Mouse (Mus musculus) kidney, embryonic 14.5 days (tissue): ENCODE measurements around the gene Atg101. TPM values are rescaled to one million over a fixed set of nuclear protein-coding genes. Genes with fewer than 3 reads are reported as not detected.

Source experiments
- ATAC-seq: fragments of 200-750 bp; cut with Nextera tagmentation; 2 replicates; pipeline ENCODE4 v1.8.0; 2017; ENCODE audit warnings: moderate number of reproducible peaks, mild to moderate bottlenecking, moderate TSS enrichment, moderate library complexity; ENCODE audit not compliant: low FRiP score, low TSS enrichment
- H3K27ac ChIP-seq: fragments of 300-500 bp; sonication (generic); 2 replicates; pipeline ENCODE4 v1.5.1; 2014; ENCODE audit warnings: low read depth, mild to moderate bottlenecking, low read length, moderate library complexity, mixed read lengths
- H3K27me3 ChIP-seq: fragments of 300-500 bp; sonication (generic); 2 replicates; pipeline ENCODE4 v1.6.1; 2014; ENCODE audit warnings: mild to moderate bottlenecking, low read length; ENCODE audit not compliant: control insufficient read depth, insufficient read depth
- H3K36me3 ChIP-seq: fragments of 300-500 bp; sonication (generic); 2 replicates; pipeline ENCODE4 v1.6.1; 2014; ENCODE audit warnings: low read length, mixed read lengths; ENCODE audit not compliant: control insufficient read depth, insufficient read depth
- H3K4me1 ChIP-seq: fragments of 300-500 bp; sonication (generic); 2 replicates; pipeline ENCODE4 v1.6.1; 2014; ENCODE audit warnings: low read length, mixed read lengths; ENCODE audit not compliant: control insufficient read depth, insufficient read depth
- H3K4me2 ChIP-seq: fragments of 300-500 bp; sonication (generic); replicated peaks from 2 replicates; pipeline ENCODE4 v1.6.1; 2014; ENCODE audit warnings: low read depth, mild to moderate bottlenecking, low read length
- H3K4me3 ChIP-seq: fragments of 300-500 bp; sonication (generic); 2 replicates; pipeline ENCODE4 v1.5.1; 2014; ENCODE audit warnings: mild to moderate bottlenecking, low read length
- H3K9ac ChIP-seq: fragments of 300-500 bp; sonication (generic); 2 replicates; pipeline ENCODE4 v1.6.1; 2014; ENCODE audit warnings: low read depth, mild to moderate bottlenecking, low read length, moderate library complexity
- H3K9me3 ChIP-seq: fragments of 300-500 bp; sonication (generic); 2 replicates; pipeline ENCODE4 v1.6.1; 2016; ENCODE audit warnings: low read length; ENCODE audit not compliant: control insufficient read depth
- WGBS: fragments of 180-500 bp; shearing (Covaris S2); extraction: QIAGEN DNeasy Blood & Tissue Kit; methylation state at CpG from one replicate; pipeline ENCODE4 v1.1.7; 2014; 5-methylcytosine and 5-hydroxymethylcytosine counted together
- polyA plus RNA-seq: library from polyadenylated mRNA; unstranded; fragments of >200 nt; fragmentation: Nextera tagmentation; extraction: Ambion mirVana; gene quantifications from 2 replicates; pipeline ENCODE4 v1.2.1, GENCODE M21; 2014

The Atg101 gene
- polyA plus RNA-seq, 1 experiment from 2014 or later: 71.8 TPM

DNA sequence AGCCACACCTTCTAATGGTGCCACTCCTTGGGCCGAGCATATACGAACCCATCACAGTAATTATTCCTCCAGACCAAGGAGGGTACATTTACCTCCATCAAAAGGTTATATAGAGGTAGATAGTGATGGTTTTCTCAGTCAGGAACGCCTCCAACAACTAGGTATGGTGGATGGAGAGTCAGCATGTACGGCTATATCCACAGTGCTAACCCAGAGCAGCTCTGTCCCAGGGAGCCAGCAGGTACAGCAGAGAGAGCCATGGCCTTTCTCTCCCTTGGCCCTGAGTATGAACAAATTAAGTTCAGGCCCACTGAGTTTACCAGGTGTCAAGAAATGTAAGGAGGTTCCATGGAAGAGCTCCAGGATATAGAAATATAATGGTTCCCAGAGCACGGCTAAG lies 32.1 kb upstream of the Atg101 start:
- Histone ChIP-seq H3K9me3 (no peaks in the 10 kb centered on the region), H3K4me2 (no peak overlapping the region), H3K36me3 (no peaks in the 10 kb centered on the region), H3K27me3 (no peaks in the 10 kb centered on the region), H3K9ac (no peak overlapping the region), H3K4me3 (no peak overlapping the region), H3K4me1 (no peaks in the 10 kb centered on the region), H3K27ac (no peak overlapping the region)
- ATAC-seq: no peak
- WGBS: 89% methylated on average over 5 of the region's 5 CpGs

DNA sequence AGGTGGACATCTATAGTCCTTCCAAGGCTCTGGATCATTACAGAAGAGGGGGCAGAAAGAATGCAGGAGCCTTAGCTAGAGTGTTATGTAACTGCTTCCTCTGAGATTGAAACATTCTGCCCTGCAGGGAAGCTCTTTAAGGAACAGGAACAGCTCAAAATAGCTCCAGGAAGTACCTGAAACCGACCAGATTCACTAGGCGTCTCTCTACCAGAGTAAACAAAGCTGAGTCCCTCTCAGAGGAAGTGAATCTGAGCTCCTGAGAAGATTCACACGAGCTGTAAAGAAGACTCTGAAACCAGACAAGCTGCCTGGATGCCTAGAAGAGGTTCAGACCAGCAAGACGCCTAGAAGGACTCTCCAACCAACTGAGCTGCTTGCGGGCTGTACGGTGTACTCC lies 31.5 kb upstream of the Atg101 start:
- Histone ChIP-seq H3K9ac (no peak overlapping the region), H3K27me3 (no peaks in the 10 kb centered on the region), H3K4me3 (no peak overlapping the region), H3K9me3 (no peaks in the 10 kb centered on the region), H3K36me3 (no peaks in the 10 kb centered on the region), H3K27ac (no peak overlapping the region), H3K4me2 (no peak overlapping the region), H3K4me1 (no peaks in the 10 kb centered on the region)
- 83% methylated on average over 6 of the region's 6 CpGs for WGBS
- ATAC-seq: no peak

DNA sequence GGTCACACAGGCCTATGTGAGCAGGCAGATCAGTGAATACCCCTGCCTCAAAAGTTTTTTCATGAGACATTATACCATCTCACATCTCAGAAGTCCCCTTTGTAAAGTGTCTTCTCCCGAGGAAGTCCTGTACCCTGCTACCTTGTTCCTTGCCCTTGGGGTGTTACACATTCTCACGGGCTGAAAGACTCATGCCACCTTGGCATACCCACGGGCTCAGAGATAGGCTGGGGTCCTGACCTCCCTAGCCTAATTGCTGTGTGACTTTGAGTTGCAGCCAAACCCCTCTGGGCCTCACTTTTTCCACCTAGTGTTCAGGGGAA lies 30.5 kb upstream of the Atg101 start:
- no peak for ATAC-seq
- Histone ChIP-seq H3K36me3 (no peaks in the 10 kb centered on the region), H3K4me3 (peak overlapping the region; percentile 60), H3K27ac (no peak overlapping the region), H3K9ac (peak overlapping the region; percentile 76), H3K4me2 (peak overlapping the region; percentile 97), H3K9me3 (no peaks in the 10 kb centered on the region), H3K4me1 (no peaks in the 10 kb centered on the region), H3K27me3 (no peaks in the 10 kb centered on the region)
- 34% methylated on average over 3 of the region's 3 CpGs for WGBS

DNA sequence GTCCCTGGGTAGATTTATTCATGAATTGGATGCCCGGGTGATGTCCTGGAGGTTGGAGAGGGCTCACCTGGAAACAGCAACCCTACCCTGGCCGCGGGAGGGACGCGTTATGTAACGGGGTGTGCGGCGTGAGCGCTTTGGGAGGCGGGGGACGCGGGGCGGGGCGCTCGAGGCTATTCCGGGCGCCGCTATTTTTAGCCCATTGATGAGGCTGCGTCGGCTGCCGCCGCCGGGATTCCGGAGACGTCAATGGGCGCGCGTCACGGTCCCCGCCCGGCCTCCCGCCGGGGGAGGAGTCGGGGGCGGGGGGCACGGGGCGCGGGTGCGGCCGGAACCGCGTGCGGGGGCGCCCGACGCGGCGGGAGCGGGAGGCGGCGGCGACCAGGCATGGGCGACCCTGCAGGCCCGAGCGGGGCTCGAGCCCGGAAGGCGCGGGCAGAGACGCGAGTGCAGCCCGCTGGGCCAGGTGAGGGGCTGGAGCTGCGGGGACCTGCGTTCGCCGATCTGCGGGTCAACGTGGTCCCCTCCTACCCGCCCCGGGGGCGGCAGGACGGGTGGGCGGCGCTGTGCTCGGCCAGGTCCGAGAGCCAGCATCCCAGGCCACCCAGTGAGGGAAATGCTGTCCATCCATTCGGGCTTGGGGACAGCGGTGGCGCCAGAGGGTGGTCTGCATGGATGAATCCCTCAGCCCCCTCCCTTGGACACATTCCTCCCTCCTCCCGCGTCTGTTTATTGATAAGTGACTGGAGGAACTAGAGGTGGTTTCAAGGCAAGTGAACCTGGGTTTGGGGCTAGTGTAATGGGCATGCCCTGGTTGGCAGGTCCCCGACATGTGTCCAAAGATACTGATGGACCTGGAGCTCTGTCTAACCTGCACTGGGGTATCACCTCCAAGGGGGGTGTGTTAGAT lies 29.9 kb upstream of the Atg101 start, which contains the start of gene Nr4a1:
Gene Nr4a1 (plus strand): TSS at position 384 of the 910 bp plus-strand sequence.
- Histone ChIP-seq H3K9me3 (no peaks in the 10 kb centered on the region), H3K27ac (no peak within 1 kb of the TSS), H3K4me3 (peak within 1 kb of the TSS; percentile 60), H3K27me3 (no peaks in the 10 kb centered on the region), H3K4me1 (no peaks in the 10 kb centered on the region), H3K9ac (peak within 1 kb of the TSS; percentile 76), H3K36me3 (no peaks in the 10 kb centered on the region), H3K4me2 (peak within 1 kb of the TSS; percentile 97)
- WGBS: 1% methylated on average over 64 of the region's 82 CpGs
- ATAC-seq: peak; percentile 60

DNA sequence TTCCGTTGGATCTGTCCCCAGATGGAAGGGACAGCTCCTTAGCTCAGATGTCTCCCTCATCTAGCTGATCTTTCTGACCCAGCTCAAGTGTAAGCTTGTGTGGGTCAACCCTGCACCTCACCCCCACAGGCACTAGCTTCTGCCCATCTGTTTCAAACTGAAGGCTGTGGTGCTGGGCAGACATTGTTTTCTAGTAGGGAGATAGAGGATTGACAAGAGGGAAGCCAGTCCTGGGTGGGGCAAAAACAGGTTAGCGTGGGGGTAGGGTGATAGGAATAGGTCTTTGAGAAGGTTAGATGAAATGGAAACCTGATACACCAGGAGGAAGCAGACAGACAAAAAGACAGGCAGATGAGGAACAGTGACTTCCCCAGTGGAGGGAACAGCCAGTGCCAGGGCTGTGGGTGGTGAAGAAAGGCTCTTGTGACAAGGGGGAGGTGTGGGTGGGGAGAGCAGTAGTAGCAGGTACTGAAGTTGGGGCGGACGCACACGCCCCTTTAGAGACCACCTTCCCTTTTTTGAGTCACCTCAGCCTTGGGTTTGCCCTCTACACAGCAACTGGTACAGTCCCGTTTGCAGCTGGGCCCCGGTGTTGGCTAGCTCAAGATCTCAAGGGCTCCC lies 28.1 kb upstream of the Atg101 start:
- no peaks in the 10 kb centered on the region for H3K9me3 ChIP-seq
- H3K27me3 ChIP-seq: no peaks in the 10 kb centered on the region
- no peak overlapping the region for H3K4me2 ChIP-seq
- no peak overlapping the region for H3K27ac ChIP-seq
- H3K4me1 ChIP-seq: no peaks in the 10 kb centered on the region
- ATAC-seq: no peak
- H3K36me3 ChIP-seq: no peaks in the 10 kb centered on the region
- no peak overlapping the region for H3K9ac ChIP-seq
- 84% methylated on average over 7 of the region's 7 CpGs for WGBS
- H3K4me3 ChIP-seq: no peak overlapping the region

DNA sequence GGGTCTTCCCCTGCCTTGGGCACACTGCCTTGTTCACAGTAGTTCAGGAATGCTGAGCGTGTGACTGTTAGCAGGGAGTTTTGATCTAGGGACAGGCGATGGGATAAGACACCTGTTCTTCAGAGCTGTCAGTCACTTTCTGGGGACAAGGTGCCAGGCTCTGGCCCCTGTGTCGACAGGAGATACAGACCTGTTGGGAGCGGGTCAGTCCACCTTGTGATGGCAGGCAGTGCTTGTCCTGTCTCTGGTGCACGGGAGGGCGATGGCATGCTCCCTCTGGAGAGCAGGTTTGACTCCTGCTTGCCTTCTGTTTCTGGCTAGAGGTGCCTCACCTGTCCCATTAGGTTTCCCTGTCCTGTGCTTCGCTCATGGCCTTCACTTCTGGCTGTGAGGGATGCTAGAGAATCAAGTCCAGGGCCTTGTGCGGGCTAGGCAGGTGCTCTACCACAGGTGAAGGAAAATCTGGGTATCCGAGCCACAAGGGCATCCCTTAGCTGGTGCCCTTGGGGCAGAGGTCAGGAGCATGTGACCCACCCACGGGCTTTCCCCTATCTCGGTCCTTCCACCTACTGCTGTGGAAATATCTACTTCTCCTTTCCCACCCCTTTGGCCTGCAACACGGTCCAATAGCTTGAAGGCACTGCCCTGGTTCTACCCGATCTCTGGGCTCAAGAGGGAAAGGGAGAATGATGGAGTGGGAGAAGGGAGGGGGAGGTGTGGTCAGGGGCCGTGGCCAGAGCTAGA lies 27.4 kb upstream of the Atg101 start:
- Histone ChIP-seq H3K9ac (no peak overlapping the region), H3K4me2 (no peak overlapping the region), H3K4me3 (no peak overlapping the region), H3K4me1 (no peaks in the 10 kb centered on the region), H3K36me3 (no peaks in the 10 kb centered on the region), H3K27me3 (no peaks in the 10 kb centered on the region), H3K9me3 (no peaks in the 10 kb centered on the region), H3K27ac (no peak overlapping the region)
- 73% methylated on average over 14 of the region's 14 CpGs for WGBS
- no peak for ATAC-seq

DNA sequence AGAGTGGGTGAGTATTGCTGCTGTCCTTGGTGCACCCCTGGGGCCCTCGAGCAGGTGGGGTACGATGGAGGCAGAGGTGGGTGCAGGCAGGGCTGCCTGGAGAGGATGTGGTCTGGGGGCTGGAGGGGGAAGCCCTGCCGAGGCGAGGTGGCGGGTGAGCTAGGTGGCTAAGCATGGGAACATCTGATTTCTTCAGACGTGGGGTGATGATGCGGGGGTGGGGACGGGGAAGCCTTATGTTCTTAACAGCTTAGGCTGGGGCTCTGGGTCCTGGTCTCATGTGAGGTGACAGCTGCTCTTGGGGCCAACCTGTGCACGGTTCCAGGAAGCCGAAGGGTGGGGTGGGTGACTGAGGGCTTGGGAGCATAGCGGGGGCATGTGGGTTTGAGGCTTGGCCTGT lies 25.7 kb upstream of the Atg101 start:
- Histone ChIP-seq H3K27me3 (no peaks in the 10 kb centered on the region), H3K4me1 (no peaks in the 10 kb centered on the region; the same call in 1 of the 2 replicates), H3K4me2 (no peak overlapping the region), H3K36me3 (no peaks in the 10 kb centered on the region), H3K9ac (no peak overlapping the region), H3K27ac (no peak overlapping the region), H3K4me3 (no peak overlapping the region), H3K9me3 (no peaks in the 10 kb centered on the region)
- no peak for ATAC-seq
- WGBS: 90% methylated on average over 11 of the region's 11 CpGs

DNA sequence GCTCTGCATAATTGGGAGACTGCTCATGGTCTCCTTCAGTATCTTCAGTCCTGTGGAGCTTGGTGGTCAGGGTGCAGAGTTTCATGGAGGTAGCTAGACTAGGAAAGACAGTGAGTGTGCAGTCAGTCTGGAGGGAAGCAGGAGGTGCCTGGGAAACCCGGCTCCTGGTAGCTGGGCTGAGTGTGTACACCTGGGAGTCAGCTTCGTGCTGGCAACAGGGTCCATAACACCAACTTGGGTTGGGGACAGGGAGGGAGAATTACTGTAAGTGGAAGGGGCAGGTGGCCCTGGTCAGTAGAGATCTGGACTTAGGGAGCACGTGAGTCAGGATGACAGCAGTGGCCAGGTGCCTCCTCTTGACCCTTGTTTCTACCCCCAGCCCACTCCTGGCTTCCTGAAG lies 24.1 kb upstream of the Atg101 start:
- H3K27me3 ChIP-seq: no peaks in the 10 kb centered on the region
- no peak for ATAC-seq
- no peak overlapping the region for H3K9ac ChIP-seq
- no peak overlapping the region for H3K27ac ChIP-seq
- H3K4me2 ChIP-seq: no peak overlapping the region
- H3K9me3 ChIP-seq: no peaks in the 10 kb centered on the region
- H3K4me1 ChIP-seq: no peaks in the 10 kb centered on the region; the same call in 1 of the 2 replicates
- H3K36me3 ChIP-seq: no peaks in the 10 kb centered on the region
- 84% methylated on average over 3 of the region's 3 CpGs for WGBS
- H3K4me3 ChIP-seq: no peak overlapping the region
